Mouse (Mus musculus) embryonic facial prominence, embryonic 10.5 days (tissue): ENCODE data around the gene Il4. TPM values are rescaled to one million over a fixed set of nuclear protein-coding genes. Genes with fewer than 3 reads are reported as not detected.

Source experiments
- DNase-seq: peaks from one replicate; pipeline ENCODE4 v3.0.0-alpha.2; 2017; ENCODE audit warnings: low spot score
- H3K27ac ChIP-seq: fragments of 300-500 bp; sonication (generic); replicated peaks from 2 replicates; pipeline ENCODE4 v1.5.1; 2016; ENCODE audit warnings: mild to moderate bottlenecking
- H3K27me3 ChIP-seq: fragments of 300-500 bp; sonication (generic); replicated peaks from 2 replicates; pipeline ENCODE4 v1.6.1; 2016; ENCODE audit warnings: low read depth, mild to moderate bottlenecking; ENCODE audit not compliant: poor library complexity, severe bottlenecking
- H3K36me3 ChIP-seq: fragments of 300-500 bp; sonication (generic); replicated peaks from 2 replicates; pipeline ENCODE4 v1.6.1; 2016; ENCODE audit warnings: mild to moderate bottlenecking, moderate library complexity
- H3K4me1 ChIP-seq: fragments of 300-500 bp; sonication (generic); 2 replicates; pipeline ENCODE4 v1.6.1; 2016
- H3K4me3 ChIP-seq: fragments of 300-500 bp; sonication (generic); 2 replicates; pipeline ENCODE4 v1.5.1; 2016; ENCODE audit warnings: mild to moderate bottlenecking, moderate library complexity
- H3K9me3 ChIP-seq: fragments of 300-500 bp; sonication (generic); 2 replicates; pipeline ENCODE4 v1.6.1; 2016; ENCODE audit warnings: mild to moderate bottlenecking
- WGBS: fragments of 180-500 bp; shearing (Covaris S2); methylation state at CpG from one replicate; pipeline ENCODE4 v1.1.7; 2016; 5-methylcytosine and 5-hydroxymethylcytosine counted together
- polyA plus RNA-seq: library from polyadenylated mRNA; unstranded; fragments of >200 nt; fragmentation: Nextera tagmentation; extraction: Ambion mirVana; gene quantifications from 2 replicates; pipeline ENCODE4 v1.2.1, GENCODE M21; 2016

Gene Il4
- polyA plus RNA-seq, result 0.61 and 0.72 TPM in 2 replicates

GRCm38 (mm10) chr11:53618619-53619198 lies at the start of gene Il4:
Gene Il4 (minus strand): TSS chr11:53618669.
- 81% methylated on average over 7 of the region's 7 CpGs for WGBS
- no peaks in the 10 kb centered on the region; the same call in 1 of the 2 replicates for H3K9me3 ChIP-seq
- H3K4me3 ChIP-seq, result no peak within 1 kb of the TSS
- H3K27ac ChIP-seq, result no peak within 1 kb of the TSS
- H3K36me3 ChIP-seq, result no peaks in the 10 kb centered on the region
- H3K4me1 ChIP-seq, result peaks cover 8% of the 10 kb centered on the region; the same call in 1 of the 2 replicates
- H3K27me3 ChIP-seq, result no peaks in the 10 kb centered on the region
- DNase-seq, result no peak

- H3K4me1 ChIP-seq, result peaks cover 11% of the 10 kb centered on the region; the same call in 1 of the 2 replicates
- H3K9me3 ChIP-seq, result no peaks in the 10 kb centered on the region
- H3K4me3 ChIP-seq, result no peak overlapping the region
- no peaks in the 10 kb centered on the region for H3K27me3 ChIP-seq
- DNase-seq, result no peak
- H3K27ac ChIP-seq, result no peak overlapping the region
- WGBS, result 86% methylated on average over 5 of the region's 5 CpGs
- peaks cover 51% of the 10 kb centered on the region for H3K36me3 ChIP-seq
These were observed 45.6 kb upstream of the Il4 start for GRCm38 (mm10) chr11:53664091-53664490.

GRCm38 (mm10) chr11:53662794-53663674 lies 44.6 kb upstream of the Il4 start:
- H3K4me1 ChIP-seq, result peaks cover 11% of the 10 kb centered on the region; the same call in 1 of the 2 replicates
- H3K36me3 ChIP-seq, result peaks cover 42% of the 10 kb centered on the region
- no peaks in the 10 kb centered on the region for H3K27me3 ChIP-seq
- WGBS, result 78% methylated on average over 14 of the region's 14 CpGs
- DNase-seq, result no peak
- H3K4me3 ChIP-seq, result no peak overlapping the region
- no peak overlapping the region; the same call in 1 of the 2 replicates for H3K27ac ChIP-seq
- no peaks in the 10 kb centered on the region for H3K9me3 ChIP-seq

GRCm38 (mm10) chr11:53657828-53658227 lies 39.4 kb upstream of the Il4 start:
- peaks cover 3% of the 10 kb centered on the region; the same call in 1 of the 2 replicates for H3K4me1 ChIP-seq
- H3K9me3 ChIP-seq, result no peaks in the 10 kb centered on the region
- 87% methylated on average over 6 of the region's 6 CpGs for WGBS
- no peak overlapping the region for H3K4me3 ChIP-seq
- DNase-seq, result no peak
- peaks cover 29% of the 10 kb centered on the region for H3K36me3 ChIP-seq
- no peak overlapping the region for H3K27ac ChIP-seq
- no peaks in the 10 kb centered on the region for H3K27me3 ChIP-seq

GRCm38 (mm10) chr11:53657381-53657780 lies 38.9 kb upstream of the Il4 start:
- 89% methylated on average over 8 of the region's 8 CpGs for WGBS
- no peaks in the 10 kb centered on the region for H3K4me1 ChIP-seq
- no peak overlapping the region for H3K4me3 ChIP-seq
- H3K9me3 ChIP-seq, result no peaks in the 10 kb centered on the region
- peaks cover 34% of the 10 kb centered on the region for H3K36me3 ChIP-seq
- no peak overlapping the region for H3K27ac ChIP-seq
- DNase-seq, result no peak
- H3K27me3 ChIP-seq, result no peaks in the 10 kb centered on the region

GRCm38 (mm10) chr11:53656558-53657202 lies 38.2 kb upstream of the Il4 start:
- no peaks in the 10 kb centered on the region for H3K27me3 ChIP-seq
- H3K36me3 ChIP-seq, result peaks cover 41% of the 10 kb centered on the region
- H3K4me1 ChIP-seq, result no peaks in the 10 kb centered on the region
- no peak for DNase-seq
- H3K4me3 ChIP-seq, result no peak overlapping the region
- H3K27ac ChIP-seq, result no peak overlapping the region
- 94% methylated on average over 9 of the region's 9 CpGs for WGBS
- no peaks in the 10 kb centered on the region for H3K9me3 ChIP-seq

- WGBS, result 89% methylated on average over 5 of the region's 5 CpGs
- no peak overlapping the region for H3K4me3 ChIP-seq
- H3K36me3 ChIP-seq, result peaks cover 54% of the 10 kb centered on the region
These were observed 36.6 kb upstream of the Il4 start for GRCm38 (mm10) chr11:53655043-53655442.

GRCm38 (mm10) chr11:53652427-53652826 lies 34.0 kb upstream of the Il4 start:
- Histone ChIP-seq H3K4me3 (no peak overlapping the region), H3K4me1 (no peaks in the 10 kb centered on the region), H3K27me3 (no peaks in the 10 kb centered on the region), H3K27ac (no peak overlapping the region), H3K36me3 (peaks cover 66% of the 10 kb centered on the region), H3K9me3 (no peaks in the 10 kb centered on the region)
- DNase-seq, result no peak
- 97% methylated on average over 2 of the region's 2 CpGs for WGBS

More at GRCm38 (mm10) chr11:53655043-53655442, 36.6 kb upstream of the Il4 start:
- Histone ChIP-seq H3K9me3 (no peaks in the 10 kb centered on the region), H3K27me3 (no peaks in the 10 kb centered on the region), H3K27ac (no peak overlapping the region), H3K4me1 (no peaks in the 10 kb centered on the region)
- no peak for DNase-seq

- DNase-seq, result no peak
- H3K36me3 ChIP-seq, result peaks cover 66% of the 10 kb centered on the region
- 90% methylated on average over 4 of the region's 4 CpGs for WGBS
- no peak overlapping the region for H3K27ac ChIP-seq
- no peaks in the 10 kb centered on the region for H3K4me1 ChIP-seq
- no peaks in the 10 kb centered on the region for H3K9me3 ChIP-seq
- no peaks in the 10 kb centered on the region for H3K27me3 ChIP-seq
- no peak overlapping the region for H3K4me3 ChIP-seq
These were observed 33.0 kb upstream of the Il4 start for GRCm38 (mm10) chr11:53651441-53651840.

GRCm38 (mm10) chr11:53644017-53644416 lies 25.5 kb upstream of the Il4 start:
- Histone ChIP-seq H3K36me3 (0 out of 2 replicates have a peak, but pooled peaks cover 7% of the 10 kb centered on the region), H3K9me3 (no peaks in the 10 kb centered on the region), H3K4me3 (no peak overlapping the region), H3K27ac (no peak overlapping the region), H3K27me3 (no peaks in the 10 kb centered on the region), H3K4me1 (no peaks in the 10 kb centered on the region)
- DNase-seq, result no peak
- 81% methylated on average over 5 of the region's 5 CpGs for WGBS

- 81% methylated on average over 12 of the region's 12 CpGs for WGBS
These were observed 24.3 kb upstream of the Il4 start for GRCm38 (mm10) chr11:53642744-53643279.

GRCm38 (mm10) chr11:53637803-53638260 lies 19.4 kb upstream of the Il4 start:
- no peak overlapping the region for H3K4me3 ChIP-seq
- H3K27ac ChIP-seq, result no peak overlapping the region
- 75% methylated on average over 10 of the region's 10 CpGs for WGBS

More at GRCm38 (mm10) chr11:53642744-53643279, 24.3 kb upstream of the Il4 start:
- Histone ChIP-seq H3K27me3 (peaks cover 1% of the 10 kb centered on the region), H3K36me3 (no peaks in the 10 kb centered on the region), H3K4me3 (no peak overlapping the region), H3K4me1 (no peaks in the 10 kb centered on the region), H3K27ac (no peak overlapping the region), H3K9me3 (no peaks in the 10 kb centered on the region)
- no peak for DNase-seq

More at GRCm38 (mm10) chr11:53637803-53638260, 19.4 kb upstream of the Il4 start:
- H3K36me3 ChIP-seq, result no peaks in the 10 kb centered on the region
- H3K9me3 ChIP-seq, result no peaks in the 10 kb centered on the region
- H3K27me3 ChIP-seq, result peaks cover 47% of the 10 kb centered on the region
- peaks cover 25% of the 10 kb centered on the region for H3K4me1 ChIP-seq
- DNase-seq, result no peak
